Mouse (Mus musculus) ovary, postnatal 10 days (tissue): ENCODE results near the gene Ncstn.
A peak's percentile ranks its signal among the peaks of the same experiment; 100 is the strongest.

Source experiments
- DNase-seq: peaks from one replicate; pipeline ENCODE4 v3.0.0; 2022; ENCODE audit warnings: low spot score

Ncstn gene

GRCm38 (mm10) chr1:172072604-172073003 lies 10.0 kb downstream of the Ncstn start:
- DNase-seq: no peak

- no peak for DNase-seq
These were observed 11.0 kb downstream of the Ncstn start for GRCm38 (mm10) chr1:172071556-172071955.

GRCm38 (mm10) chr1:172070227-172070626 lies 12.4 kb downstream of the Ncstn start:
- DNase-seq: no peak

GRCm38 (mm10) chr1:172064613-172065141 lies 17.9 kb downstream of the Ncstn start:
- DNase-seq: no peak

- no peak for DNase-seq
These were observed 19.1 kb downstream of the Ncstn start for GRCm38 (mm10) chr1:172063291-172064023.

GRCm38 (mm10) chr1:172062101-172062500 lies 20.5 kb downstream of the Ncstn start:
- DNase-seq: no peak

- no peak for DNase-seq
These were observed 21.4 kb downstream of the Ncstn start for GRCm38 (mm10) chr1:172061217-172061616.

- DNase-seq: no peak
These were observed 21.9 kb downstream of the Ncstn start for GRCm38 (mm10) chr1:172060659-172061058.

- no peak for DNase-seq
These were observed 23.7 kb downstream of the Ncstn start for GRCm38 (mm10) chr1:172058874-172059273.

- DNase-seq: no peak
These were observed 24.3 kb downstream of the Ncstn start for GRCm38 (mm10) chr1:172058321-172058720.

GRCm38 (mm10) chr1:172057491-172057921 lies 25.1 kb downstream of the Ncstn start, which contains the start of gene Nhlh1:
TSS of gene Nhlh1 (minus strand) at chr1:172057573.
- no peak for DNase-seq

- no peak for DNase-seq
These were observed 26.3 kb downstream of the Ncstn start for GRCm38 (mm10) chr1:172056251-172056650.

- DNase-seq: no peak
These were observed 28.8 kb downstream of the Ncstn start for GRCm38 (mm10) chr1:172053541-172054440.

GRCm38 (mm10) chr1:172052766-172053279 lies 29.8 kb downstream of the Ncstn start:
- no peak for DNase-seq

GRCm38 (mm10) chr1:172049131-172049782 lies 33.3 kb downstream of the Ncstn start:
- no peak for DNase-seq

GRCm38 (mm10) chr1:172048241-172048734 lies 34.3 kb downstream of the Ncstn start:
- no peak for DNase-seq

GRCm38 (mm10) chr1:172046938-172047337 lies 35.7 kb downstream of the Ncstn start:
- peak; percentile 53 for DNase-seq

- no peak for DNase-seq
These were observed 36.2 kb downstream of the Ncstn start for GRCm38 (mm10) chr1:172046410-172046809.

GRCm38 (mm10) chr1:172029914-172030313 lies 52.7 kb downstream of the Ncstn start:
- DNase-seq: no peak

GRCm38 (mm10) chr1:172028394-172029275 lies 54.0 kb downstream of the Ncstn start, which contains the start of gene Vangl2:
TSS of gene Vangl2 (minus strand) at chr1:172028444.
- no peak for DNase-seq

GRCm38 (mm10) chr1:172027809-172028102 lies 54.8 kb downstream of the Ncstn start:
- no peak for DNase-seq
